Mouse (Mus musculus): Measurements from ENCODE around the gene Kcna4.

Gene Kcna4

DNA sequence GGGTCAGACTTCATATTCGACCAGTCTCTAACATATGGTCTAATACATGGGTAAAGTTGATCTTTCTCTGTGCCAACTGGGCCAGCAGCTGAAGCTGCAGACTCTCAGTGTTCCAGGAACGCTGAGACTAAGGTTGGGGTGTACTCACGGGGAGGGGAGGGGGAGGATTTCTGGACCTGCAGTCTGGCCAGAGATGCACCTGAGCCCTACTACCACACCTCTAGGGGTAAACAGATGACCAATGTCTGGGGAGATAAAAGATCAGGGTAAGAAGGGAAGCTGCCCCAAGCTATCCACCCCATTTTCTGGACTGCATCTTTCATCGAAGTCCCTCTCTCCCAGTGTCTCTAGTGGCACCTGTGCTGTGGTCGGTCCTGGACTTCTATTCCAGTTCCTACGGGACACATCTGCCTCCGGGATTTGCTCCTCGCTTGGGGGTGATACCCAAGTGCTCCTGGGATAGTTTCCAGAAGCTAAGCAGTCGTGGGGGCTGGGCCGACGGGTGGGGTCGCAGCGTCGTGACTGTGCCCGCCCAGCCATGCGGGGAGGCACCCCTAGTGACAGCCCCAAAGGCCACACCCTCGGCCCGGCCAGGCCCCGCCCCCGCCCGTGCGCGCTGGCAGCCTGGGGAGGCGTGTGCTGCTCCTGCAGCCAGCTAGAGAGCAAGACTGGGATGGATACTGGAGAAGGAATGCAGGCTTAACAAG, at the start of gene Kcna4:
TSS of gene Kcna4 (plus strand) at position 650 of the 707 bp plus-strand sequence.
- 3% methylated on average over 24 of the region's 24 CpGs for WGBS

GRCm38 (mm10) chr2:107258091-107258490, 32.3 kb upstream of the Kcna4 start:
- 63% methylated on average over 3 of the region's 3 CpGs for WGBS

DNA sequence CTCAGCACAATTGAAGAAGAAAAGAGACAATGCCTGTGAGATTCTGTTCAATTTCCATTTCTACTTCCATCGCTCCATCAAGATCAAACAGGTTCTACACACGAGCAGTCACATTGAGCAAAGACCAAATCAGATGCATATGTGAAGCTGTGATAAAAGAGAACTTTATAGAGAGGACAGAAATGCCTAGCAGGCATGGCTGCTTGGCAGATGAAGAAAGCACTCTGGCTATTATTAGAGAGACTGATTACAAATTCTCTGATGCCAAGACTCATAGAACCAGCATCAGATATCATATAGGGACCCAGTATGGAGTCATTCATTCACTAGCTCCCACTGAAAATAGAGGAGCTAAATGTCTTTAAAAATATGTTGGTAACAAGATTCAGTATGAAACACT, 24.2 kb upstream of the Kcna4 start:
- 68% methylated on average over 2 of the region's 2 CpGs for WGBS

DNA sequence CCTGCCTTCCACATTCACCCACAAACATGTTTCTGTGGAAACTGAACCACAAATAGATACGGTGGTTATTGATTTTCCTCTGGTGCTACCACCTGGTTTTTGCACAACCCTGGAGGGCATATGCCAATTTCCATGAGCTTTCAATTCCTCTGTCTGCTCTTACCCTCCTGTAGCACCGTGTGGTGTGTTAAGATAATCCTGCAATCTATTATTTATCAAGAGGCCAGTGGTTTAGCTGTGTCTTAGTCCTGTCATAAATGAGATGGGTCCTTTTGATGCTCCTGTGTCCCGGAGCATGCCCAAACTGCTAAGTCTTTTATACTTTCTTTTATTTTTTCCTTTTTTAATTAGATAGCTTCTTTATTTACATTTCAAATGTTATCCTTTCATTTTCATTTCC, 20.4 kb upstream of the Kcna4 start:
- WGBS, result 67% methylated on average over 3 of the region's 3 CpGs

DNA sequence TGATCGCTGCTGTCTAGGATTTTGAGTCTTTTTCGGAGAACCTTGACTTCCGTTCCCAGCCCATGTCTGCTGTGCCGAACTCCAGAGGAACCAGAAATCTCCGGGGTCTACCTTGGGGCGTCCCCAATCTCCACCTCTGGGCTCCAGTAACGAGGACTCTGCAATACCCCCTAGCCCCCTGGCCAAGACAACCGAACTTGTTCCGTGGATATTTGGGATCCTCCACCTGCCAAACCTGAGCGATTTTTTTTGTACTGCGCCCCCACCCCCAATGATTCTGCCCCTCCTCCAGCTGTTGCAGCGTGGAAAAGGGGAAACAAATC, 219 bp downstream of the Kcna4 start:
- 1% methylated on average over 12 of the region's 12 CpGs for WGBS

- 2% methylated on average over 16 of the region's 16 CpGs for WGBS
These were observed 703 bp downstream of the Kcna4 start for GRCm38 (mm10) chr2:107291142-107291541.

- WGBS, result 48% methylated on average over 7 of the region's 7 CpGs
These were observed 4.1 kb downstream of the Kcna4 start for GRCm38 (mm10) chr2:107294521-107294920.

- 91% methylated on average over 4 of the region's 4 CpGs for WGBS
These were observed 11.4 kb downstream of the Kcna4 start for GRCm38 (mm10) chr2:107301886-107302285.

DNA sequence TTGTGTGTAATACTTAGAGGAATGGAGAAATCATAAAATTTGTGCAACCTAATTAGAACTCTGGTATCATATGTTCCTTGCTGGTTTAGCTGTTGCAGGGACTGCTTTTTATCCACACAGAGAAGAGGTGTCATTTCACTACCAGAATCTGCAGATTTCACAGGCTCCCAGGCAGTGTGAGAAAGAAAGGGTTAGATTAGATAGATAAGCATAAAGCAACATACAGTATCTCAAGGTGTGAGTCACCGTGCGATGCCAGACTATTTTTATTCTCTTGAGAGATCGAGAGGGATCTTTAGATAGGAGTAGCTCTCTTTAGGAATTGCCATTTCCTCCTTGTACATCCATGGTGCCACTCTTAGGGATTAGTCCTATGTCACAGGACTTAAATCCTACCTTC, 14.3 kb downstream of the Kcna4 start:
- WGBS, result 49% methylated on average over 3 of the region's 3 CpGs

GRCm38 (mm10) chr2:107306077-107306476, 15.6 kb downstream of the Kcna4 start:
- 44% methylated on average over 4 of the region's 4 CpGs for WGBS

GRCm38 (mm10) chr2:107321596-107322226, 31.3 kb downstream of the Kcna4 start:
- 56% methylated on average over 4 of the region's 4 CpGs for WGBS

DNA sequence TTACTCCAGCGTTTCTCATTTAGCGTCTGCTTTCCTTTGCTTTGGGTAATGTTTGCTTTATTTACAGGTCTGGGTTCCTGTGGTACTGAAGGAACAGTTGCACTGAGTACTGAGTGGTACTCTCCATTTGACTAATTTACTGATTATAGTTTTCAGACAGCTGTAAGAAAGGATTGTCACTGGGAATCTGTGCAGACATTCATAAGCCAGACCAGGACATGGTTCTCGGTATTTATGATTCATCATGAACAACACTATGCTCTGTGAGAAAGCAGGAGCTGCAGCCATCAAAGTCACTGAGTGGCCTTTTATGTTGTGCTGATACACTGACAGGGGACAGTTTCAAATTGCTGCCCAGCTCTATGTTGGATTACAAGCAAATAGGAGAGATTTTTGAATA, 33.7 kb downstream of the Kcna4 start:
- WGBS, result 67% methylated on average over 3 of the region's 3 CpGs

GRCm38 (mm10) chr2:107327276-107327675, 36.8 kb downstream of the Kcna4 start:
- WGBS, result 72% methylated on average over 3 of the region's 3 CpGs

DNA sequence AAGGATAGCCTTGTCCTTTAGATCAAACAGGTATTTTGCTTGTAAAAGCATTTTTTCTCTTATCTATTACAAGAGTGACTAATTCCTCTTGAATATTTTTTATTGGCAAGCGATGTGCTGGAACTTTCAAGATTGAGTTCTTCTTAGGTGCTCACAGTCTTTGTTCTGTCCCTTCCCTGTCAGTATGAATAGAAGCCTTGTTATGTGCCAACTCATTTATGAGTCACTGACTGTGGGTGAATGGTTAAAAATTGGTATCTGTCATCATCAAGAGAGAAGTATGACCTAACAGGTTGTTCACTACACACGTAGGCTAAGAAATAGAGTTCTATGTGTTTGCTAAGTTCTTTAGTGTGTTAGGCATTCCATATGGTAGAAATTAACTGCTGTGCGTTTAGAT, 50.9 kb downstream of the Kcna4 start:
- WGBS, result 77% methylated on average over 3 of the region's 3 CpGs

DNA sequence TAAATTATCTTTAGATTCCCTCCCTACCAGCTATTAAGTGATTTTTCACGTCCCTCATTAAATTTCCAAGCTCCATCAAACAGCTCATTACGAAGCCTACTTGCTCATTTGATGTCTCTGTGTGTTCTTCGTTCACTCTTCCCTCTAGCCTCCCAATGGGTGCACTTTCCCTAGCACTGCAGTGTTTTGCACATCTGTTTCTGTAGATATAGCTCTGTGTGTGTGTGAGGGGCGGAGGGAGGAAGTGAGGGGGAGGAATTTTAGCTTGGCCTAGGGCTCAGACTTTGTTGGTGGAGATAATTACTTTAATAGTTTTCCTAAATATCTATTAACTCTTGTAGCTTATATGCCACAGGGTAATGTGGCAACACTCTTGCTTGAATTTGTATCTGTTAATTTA, 54.4 kb downstream of the Kcna4 start:
- 59% methylated on average over 4 of the region's 4 CpGs for WGBS

DNA sequence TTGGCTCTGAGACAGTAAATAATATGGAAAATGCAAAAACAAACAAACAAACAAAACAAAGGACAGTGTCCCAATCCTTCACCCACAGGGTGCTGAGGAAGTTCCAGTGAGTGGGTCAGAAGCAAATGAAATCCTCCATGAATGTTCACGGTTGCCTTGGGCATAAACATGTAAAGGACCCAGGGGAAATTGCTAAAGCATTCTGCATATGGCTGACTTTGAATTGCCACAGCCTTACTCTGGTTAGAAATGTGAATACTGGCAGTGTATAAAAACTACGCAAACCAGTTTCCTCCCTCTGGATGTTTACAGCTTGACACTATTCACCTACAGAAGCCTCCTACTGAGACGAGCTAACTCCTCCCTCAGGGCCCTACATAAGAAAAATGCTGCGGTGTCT, 54.9 kb downstream of the Kcna4 start:
- WGBS, result 82% methylated on average over 4 of the region's 4 CpGs

Measured in cerebral cortex, adult 2 months (tissue).